Mouse (Mus musculus) heart, embryonic 13.5 days (tissue): ENCODE measurements around the gene Tmem204. TPM values are rescaled to one million over a fixed set of nuclear protein-coding genes. Genes with fewer than 3 reads are reported as not detected.

Source experiments
- ATAC-seq: fragments of 200-750 bp; cut with Nextera tagmentation; 2 replicates; pipeline ENCODE4 v1.8.0; 2017; ENCODE audit warnings: moderate TSS enrichment; ENCODE audit not compliant: insufficient number of reproducible peaks, low FRiP score, low TSS enrichment; ENCODE audit errors: extremely low read depth
- H3K27ac ChIP-seq: fragments of 300-500 bp; sonication (generic); replicated peaks from 2 replicates; pipeline ENCODE4 v1.5.1; 2015; ENCODE audit warnings: moderate library complexity, mild to moderate bottlenecking, inconsistent platforms
- H3K27me3 ChIP-seq: fragments of 300-500 bp; sonication (generic); replicated peaks from 2 replicates; pipeline ENCODE4 v1.6.1; 2015; ENCODE audit warnings: mild to moderate bottlenecking, inconsistent platforms
- H3K36me3 ChIP-seq: fragments of 300-500 bp; sonication (generic); 2 replicates; pipeline ENCODE4 v1.6.1; 2015; ENCODE audit warnings: mild to moderate bottlenecking, inconsistent platforms
- H3K4me1 ChIP-seq: fragments of 300-500 bp; sonication (generic); 2 replicates; pipeline ENCODE4 v1.6.1; 2015; ENCODE audit warnings: inconsistent platforms
- H3K4me2 ChIP-seq: fragments of 300-500 bp; sonication (generic); 2 replicates; pipeline ENCODE4 v1.6.1; 2015; ENCODE audit warnings: inconsistent platforms, mild to moderate bottlenecking, moderate library complexity
- H3K4me3 ChIP-seq: fragments of 300-500 bp; sonication (generic); 2 replicates; pipeline ENCODE4 v1.5.1; 2015; ENCODE audit warnings: moderate library complexity, mild to moderate bottlenecking, inconsistent platforms
- H3K9ac ChIP-seq: fragments of 300-500 bp; sonication (generic); 2 replicates; pipeline ENCODE4 v1.6.1; 2015; ENCODE audit warnings: inconsistent platforms, mild to moderate bottlenecking, moderate library complexity
- H3K9me3 ChIP-seq: fragments of 300-500 bp; sonication (generic); 2 replicates; pipeline ENCODE4 v1.6.1; 2016; ENCODE audit warnings: inconsistent platforms
- WGBS: fragments of 180-500 bp; shearing (Covaris S2); methylation state at CpG from one replicate; pipeline ENCODE4 v1.1.7; 2015; ENCODE audit warnings: mixed read lengths; 5-methylcytosine and 5-hydroxymethylcytosine counted together
- polyA plus RNA-seq: library from polyadenylated mRNA; unstranded; fragments of >200 nt; fragmentation: Nextera tagmentation; extraction: Ambion mirVana; gene quantifications from 2 replicates; pipeline ENCODE4 v1.2.1, GENCODE M21; 2015

Gene Tmem204
- polyA plus RNA-seq, 1 experiment from 2014 or later = 18.0 TPM

- H3K9me3 ChIP-seq = no peaks in the 10 kb centered on the region
- no peak overlapping the region for H3K4me3 ChIP-seq
- no peak for ATAC-seq
- peak overlapping the region; percentile 42 for H3K27ac ChIP-seq
- no peak overlapping the region for H3K4me2 ChIP-seq
- H3K36me3 ChIP-seq = peaks cover 67% of the 10 kb centered on the region
- peaks cover 29% of the 10 kb centered on the region for H3K4me1 ChIP-seq
- 71% methylated on average over 8 of the region's 8 CpGs for WGBS
- H3K9ac ChIP-seq = peak overlapping the region; percentile 65
- H3K27me3 ChIP-seq = no peaks in the 10 kb centered on the region
Observed at GRCm38 (mm10) chr17:25111739-25112422, 28.5 kb upstream of the Tmem204 start.

GRCm38 (mm10) chr17:25111220-25111619 is 27.8 kb upstream of the Tmem204 start:
- no peak for ATAC-seq
- H3K4me3 ChIP-seq = no peak overlapping the region
- peaks cover 73% of the 10 kb centered on the region for H3K36me3 ChIP-seq
- H3K4me1 ChIP-seq = peaks cover 27% of the 10 kb centered on the region
- H3K27ac ChIP-seq = no peak overlapping the region
- no peak overlapping the region for H3K4me2 ChIP-seq
- H3K27me3 ChIP-seq = no peaks in the 10 kb centered on the region
- H3K9me3 ChIP-seq = no peaks in the 10 kb centered on the region
- WGBS = 88% methylated on average over 5 of the region's 5 CpGs
- H3K9ac ChIP-seq = 0 out of 2 replicates have a peak overlapping the region, but pooled peaks have one; percentile 19

- H3K9ac ChIP-seq = no peak overlapping the region; the same call in 1 of the 2 replicates
- no peaks in the 10 kb centered on the region for H3K9me3 ChIP-seq
- H3K36me3 ChIP-seq = peaks cover 79% of the 10 kb centered on the region
Observed at GRCm38 (mm10) chr17:25110590-25110989, 27.2 kb upstream of the Tmem204 start.

GRCm38 (mm10) chr17:25109578-25109977 is 26.2 kb upstream of the Tmem204 start:
- H3K36me3 ChIP-seq = peaks cover 90% of the 10 kb centered on the region
- 65% methylated on average over 2 of the region's 2 CpGs for WGBS
- H3K4me2 ChIP-seq = no peak overlapping the region
- no peak overlapping the region for H3K27ac ChIP-seq
- no peak overlapping the region for H3K4me3 ChIP-seq
- H3K9me3 ChIP-seq = no peaks in the 10 kb centered on the region
- H3K4me1 ChIP-seq = peaks cover 17% of the 10 kb centered on the region
- no peak overlapping the region for H3K9ac ChIP-seq
- no peaks in the 10 kb centered on the region for H3K27me3 ChIP-seq
- ATAC-seq = no peak

More at GRCm38 (mm10) chr17:25110590-25110989, 27.2 kb upstream of the Tmem204 start:
- no peak for ATAC-seq
- Histone ChIP-seq H3K27me3 (no peaks in the 10 kb centered on the region), H3K27ac (no peak overlapping the region), H3K4me1 (peaks cover 24% of the 10 kb centered on the region), H3K4me3 (no peak overlapping the region), H3K4me2 (no peak overlapping the region)
- 88% methylated on average over 6 of the region's 6 CpGs for WGBS

GRCm38 (mm10) chr17:25107786-25108185 is 24.4 kb upstream of the Tmem204 start:
- H3K27ac ChIP-seq = no peak overlapping the region
- no peak for ATAC-seq
- 91% methylated on average over 7 of the region's 16 CpGs for WGBS

GRCm38 (mm10) chr17:25101338-25101737 is 17.9 kb upstream of the Tmem204 start:
- Histone ChIP-seq H3K4me1 (no peaks in the 10 kb centered on the region), H3K4me3 (no peak overlapping the region), H3K4me2 (no peak overlapping the region), H3K36me3 (peaks cover 90% of the 10 kb centered on the region), H3K27me3 (no peaks in the 10 kb centered on the region), H3K27ac (no peak overlapping the region), H3K9me3 (no peaks in the 10 kb centered on the region), H3K9ac (no peak overlapping the region)
- 88% methylated on average over 11 of the region's 11 CpGs for WGBS
- ATAC-seq = no peak

More at GRCm38 (mm10) chr17:25107786-25108185, 24.4 kb upstream of the Tmem204 start:
- peaks cover 92% of the 10 kb centered on the region for H3K36me3 ChIP-seq
- H3K4me1 ChIP-seq = peaks cover 11% of the 10 kb centered on the region
- H3K9ac ChIP-seq = no peak overlapping the region
- H3K4me2 ChIP-seq = no peak overlapping the region
- no peak overlapping the region for H3K4me3 ChIP-seq
- H3K9me3 ChIP-seq = no peaks in the 10 kb centered on the region
- H3K27me3 ChIP-seq = no peaks in the 10 kb centered on the region

GRCm38 (mm10) chr17:25100052-25100451 is 16.7 kb upstream of the Tmem204 start:
- Histone ChIP-seq H3K27me3 (no peaks in the 10 kb centered on the region), H3K4me1 (no peaks in the 10 kb centered on the region), H3K36me3 (peaks cover 82% of the 10 kb centered on the region), H3K4me3 (no peak overlapping the region), H3K4me2 (no peak overlapping the region), H3K27ac (no peak overlapping the region), H3K9me3 (no peaks in the 10 kb centered on the region), H3K9ac (no peak overlapping the region)
- ATAC-seq = no peak
- 83% methylated on average over 6 of the region's 6 CpGs for WGBS

- H3K27ac ChIP-seq = no peak overlapping the region
- H3K4me2 ChIP-seq = no peak overlapping the region
- H3K9me3 ChIP-seq = no peaks in the 10 kb centered on the region
- H3K36me3 ChIP-seq = peaks cover 76% of the 10 kb centered on the region
- no peaks in the 10 kb centered on the region for H3K4me1 ChIP-seq
- no peak for ATAC-seq
- H3K9ac ChIP-seq = no peak overlapping the region
- WGBS = 84% methylated on average over 2 of the region's 2 CpGs
- no peaks in the 10 kb centered on the region for H3K27me3 ChIP-seq
- H3K4me3 ChIP-seq = no peak overlapping the region
Observed at GRCm38 (mm10) chr17:25096221-25096620, 12.8 kb upstream of the Tmem204 start.

- WGBS = 82% methylated on average over 10 of the region's 10 CpGs
- H3K9ac ChIP-seq = no peak overlapping the region
- no peak overlapping the region for H3K27ac ChIP-seq
Observed at GRCm38 (mm10) chr17:25090450-25090849, 7.1 kb upstream of the Tmem204 start.

GRCm38 (mm10) chr17:25089158-25089557 is 5.8 kb upstream of the Tmem204 start:
- no peaks in the 10 kb centered on the region for H3K27me3 ChIP-seq
- H3K9ac ChIP-seq = peak overlapping the region; percentile 33; the same call in 1 of the 2 replicates
- peak overlapping the region; percentile 26; the same call in 1 of the 2 replicates for H3K4me3 ChIP-seq
- 51% methylated on average over 10 of the region's 10 CpGs for WGBS
- H3K27ac ChIP-seq = peak overlapping the region; percentile 56; the same call in 1 of the 2 replicates
- H3K4me2 ChIP-seq = peak overlapping the region; percentile 40
- H3K9me3 ChIP-seq = no peaks in the 10 kb centered on the region
- peaks cover 45% of the 10 kb centered on the region for H3K36me3 ChIP-seq
- peaks cover 27% of the 10 kb centered on the region for H3K4me1 ChIP-seq
- ATAC-seq = peak; percentile 48; the same call in 1 of the 2 replicates

More at GRCm38 (mm10) chr17:25090450-25090849, 7.1 kb upstream of the Tmem204 start:
- H3K27me3 ChIP-seq = no peaks in the 10 kb centered on the region
- no peak overlapping the region for H3K4me3 ChIP-seq
- H3K9me3 ChIP-seq = no peaks in the 10 kb centered on the region
- peaks cover 14% of the 10 kb centered on the region for H3K4me1 ChIP-seq
- ATAC-seq = no peak
- peak overlapping the region; percentile 40 for H3K4me2 ChIP-seq
- H3K36me3 ChIP-seq = peaks cover 57% of the 10 kb centered on the region

GRCm38 (mm10) chr17:25086724-25087123 is 3.3 kb upstream of the Tmem204 start:
- no peak overlapping the region for H3K4me2 ChIP-seq
- H3K27ac ChIP-seq = no peak overlapping the region
- peaks cover 23% of the 10 kb centered on the region for H3K36me3 ChIP-seq

More at GRCm38 (mm10) chr17:25086724-25087123, 3.3 kb upstream of the Tmem204 start:
- Histone ChIP-seq H3K27me3 (no peaks in the 10 kb centered on the region), H3K4me3 (no peak overlapping the region), H3K9ac (no peak overlapping the region), H3K4me1 (peaks cover 50% of the 10 kb centered on the region), H3K9me3 (no peaks in the 10 kb centered on the region)
- WGBS = 79% methylated on average over 7 of the region's 7 CpGs
- ATAC-seq = no peak
